Mouse (Mus musculus) ES-Bruce4 (cell line): ENCODE results near the gene Rpl3l. TPM values are rescaled to one million over a fixed set of nuclear protein-coding genes. Genes with fewer than 3 reads are reported as not detected.

Experiments used
- H3K27ac ChIP-seq: 2 replicates; pipeline ENCODE4 v1.5.1; 2012; ENCODE audit warnings: low read length, inconsistent platforms; ENCODE audit not compliant: insufficient read depth
- H3K27me3 ChIP-seq: 2 replicates; pipeline ENCODE4 v1.6.1; 2012; ENCODE audit warnings: mild to moderate bottlenecking, low read length, inconsistent platforms; ENCODE audit not compliant: control insufficient read depth, poor library complexity, insufficient read depth, severe bottlenecking
- H3K36me3 ChIP-seq: 2 replicates; pipeline ENCODE4 v1.6.1; 2012; ENCODE audit warnings: inconsistent platforms, mild to moderate bottlenecking, low read length, moderate library complexity; ENCODE audit not compliant: control insufficient read depth, poor library complexity, insufficient read depth, severe bottlenecking
- H3K4me1 ChIP-seq: one replicate; pipeline ENCODE4 v1.8.1; 2011; ENCODE audit warnings: low read length; ENCODE audit not compliant: control insufficient read depth, insufficient read depth
- H3K4me3 ChIP-seq: 2 replicates; pipeline ENCODE4 v1.5.1; 2011; ENCODE audit warnings: low read depth, mild to moderate bottlenecking, low read length
- H3K9ac ChIP-seq: 2 replicates; pipeline ENCODE4 v1.6.1; 2012; ENCODE audit warnings: low read depth, mild to moderate bottlenecking, inconsistent platforms; ENCODE audit not compliant: poor library complexity, severe bottlenecking
- H3K9me3 ChIP-seq: replicated peaks from 2 replicates; pipeline ENCODE4 v1.6.1; 2012; ENCODE audit warnings: mild to moderate bottlenecking, low read length, inconsistent platforms; ENCODE audit not compliant: control insufficient read depth, poor library complexity, insufficient read depth, severe bottlenecking
- CTCF ChIP-seq: IDR thresholded peaks from one replicate; pipeline ENCODE4 v1.8.1; 2011; ENCODE audit warnings: low read depth, low read length
- EP300 ChIP-seq: IDR thresholded peaks from 2 replicates; pipeline ENCODE4 v1.6.1; 2011; ENCODE audit warnings: low read depth, low read length; ENCODE audit not compliant: insufficient read depth
- POLR2A ChIP-seq: IDR thresholded peaks from one replicate; pipeline ENCODE4 v1.8.1; 2011; ENCODE audit warnings: low read length; ENCODE audit not compliant: insufficient read depth
- polyA plus RNA-seq: library from polyadenylated mRNA; stranded (reverse); fragments of >200 nt; gene quantifications from 2 replicates; pipeline ENCODE4 v1.2.4, GENCODE M21; 2011; ENCODE audit warnings: low read depth; ENCODE audit not compliant: missing spikeins, insufficient read depth, insufficient read length

Rpl3l gene
- polyA plus RNA-seq, 1 experiment: not detected

- Histone ChIP-seq H3K4me3 (no peak overlapping the region), H3K27ac (no peak overlapping the region), H3K36me3 (peaks cover 17% of the 10 kb centered on the region), H3K9ac (no peak overlapping the region), H3K4me1 (no peaks in the 10 kb centered on the region), H3K27me3 (no peaks in the 10 kb centered on the region), H3K9me3 (no peaks in the 10 kb centered on the region)
- TF ChIP-seq EP300 (no peak), CTCF (no peak), POLR2A (no peak)
Measured at GRCm38 (mm10) chr17:24705821-24706220, 21.8 kb upstream of the Rpl3l start.

DNA sequence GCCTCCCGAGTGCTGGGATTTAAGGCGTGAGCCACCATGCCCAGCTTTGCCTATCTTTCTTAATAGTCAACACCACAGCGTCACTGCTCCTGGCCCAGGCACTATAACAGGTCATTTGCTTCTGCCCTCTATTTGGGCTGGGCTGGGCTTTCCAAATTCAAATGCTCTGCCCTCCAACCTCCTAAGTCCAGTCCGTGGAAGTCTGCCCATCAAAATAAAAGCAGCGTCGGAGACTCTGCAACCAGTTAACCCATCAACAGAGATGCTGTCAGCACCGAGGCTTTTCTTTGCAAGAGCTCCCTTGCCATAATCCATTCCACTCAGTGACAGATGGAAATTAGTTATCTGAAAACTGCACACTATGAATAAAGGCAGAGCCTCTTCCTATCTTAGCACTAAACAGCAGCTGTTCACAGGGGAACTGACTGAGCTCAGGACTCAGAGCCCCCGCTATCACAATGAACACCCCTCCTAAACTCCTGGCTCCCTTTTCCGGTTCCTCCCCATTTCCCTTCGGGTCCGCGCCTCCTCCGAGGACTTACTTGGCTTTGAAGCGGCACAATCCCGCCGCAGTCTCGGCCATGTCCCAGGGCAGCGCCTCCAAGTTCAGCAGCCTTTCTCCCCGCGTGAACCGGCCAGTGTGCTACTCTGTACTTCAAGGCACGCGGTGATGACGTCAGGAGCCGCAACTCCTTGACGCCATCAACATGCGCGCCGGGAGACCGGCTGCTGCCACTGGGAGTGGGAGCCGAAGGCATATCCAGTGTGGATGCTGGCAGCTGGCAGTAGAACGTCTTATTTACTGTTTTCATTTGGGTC is 20.4 kb upstream of the Rpl3l start, which contains the start of gene Tbl3:
Tbl3 (minus strand) TSS at position 679 of the 819 bp plus-strand sequence.
- Histone ChIP-seq H3K4me1 (no peaks in the 10 kb centered on the region), H3K4me3 (peak within 1 kb of the TSS; percentile 84), H3K9me3 (no peaks in the 10 kb centered on the region), H3K27me3 (no peaks in the 10 kb centered on the region), H3K27ac (peak within 1 kb of the TSS; percentile 58), H3K9ac (peak within 1 kb of the TSS; percentile 59), H3K36me3 (peaks cover 11% of the 10 kb centered on the region)
- TF ChIP-seq EP300 (0 out of 2 replicates have a peak, but pooled peaks have one; percentile 26), CTCF (no peak), POLR2A (peak; percentile 58)

GRCm38 (mm10) chr17:24707801-24708425 is 19.7 kb upstream of the Rpl3l start:
- no peaks in the 10 kb centered on the region for H3K9me3 ChIP-seq
- H3K4me1 ChIP-seq: no peaks in the 10 kb centered on the region

GRCm38 (mm10) chr17:24708646-24709045 is 19.0 kb upstream of the Rpl3l start:
- Histone ChIP-seq H3K9me3 (no peaks in the 10 kb centered on the region), H3K4me3 (no peak overlapping the region), H3K27me3 (no peaks in the 10 kb centered on the region), H3K9ac (no peak overlapping the region; the same call in 1 of the 2 replicates), H3K36me3 (peaks cover 10% of the 10 kb centered on the region), H3K27ac (no peak overlapping the region), H3K4me1 (no peaks in the 10 kb centered on the region)
- TF ChIP-seq POLR2A: no peak
- TF ChIP-seq CTCF: no peak
- no peak for TF ChIP-seq EP300

More at GRCm38 (mm10) chr17:24707801-24708425, 19.7 kb upstream of the Rpl3l start:
- Histone ChIP-seq H3K36me3 (peaks cover 10% of the 10 kb centered on the region), H3K27ac (peak overlapping the region; percentile 58), H3K27me3 (no peaks in the 10 kb centered on the region), H3K9ac (peak overlapping the region; percentile 59), H3K4me3 (peak overlapping the region; percentile 84)
- TF ChIP-seq EP300 (no peak), CTCF (no peak), POLR2A (no peak)

- H3K4me3 ChIP-seq: no peak overlapping the region
- H3K9me3 ChIP-seq: no peaks in the 10 kb centered on the region
- no peaks in the 10 kb centered on the region for H3K4me1 ChIP-seq
- no peaks in the 10 kb centered on the region for H3K27me3 ChIP-seq
- H3K9ac ChIP-seq: no peak overlapping the region
- peaks cover 14% of the 10 kb centered on the region for H3K36me3 ChIP-seq
- no peak for TF ChIP-seq CTCF
- TF ChIP-seq POLR2A: no peak
- no peak for TF ChIP-seq EP300
- H3K27ac ChIP-seq: no peak overlapping the region
Measured at GRCm38 (mm10) chr17:24715556-24715955, 12.1 kb upstream of the Rpl3l start.
